Mouse (Mus musculus) CH12.LX (cell line): ENCODE measurements around the gene Senp7. TPM values are rescaled to one million over a fixed set of nuclear protein-coding genes. Genes with fewer than 3 reads are reported as not detected.

ENCODE experiments used
- DNase-seq: peaks from one replicate; pipeline ENCODE4 v3.0.0-alpha.2; 2013; ENCODE audit errors: extremely low read depth
- H3K27ac ChIP-seq: 2 replicates; pipeline ENCODE4 v1.5.1; 2012; ENCODE audit warnings: low read depth, mild to moderate bottlenecking, control low read depth, moderate library complexity; ENCODE audit not compliant: insufficient read depth
- H3K27me3 ChIP-seq: replicated peaks from 2 replicates; pipeline ENCODE3; 2012; ENCODE audit warnings: inconsistent platforms
- H3K36me3 ChIP-seq, 2 experiments: replicated peaks in 1 of 2; 2 replicates each; pipeline versions ENCODE3 to v1.6.1; 2012; ENCODE audit warnings: inconsistent platforms in 1 of 2, low read length in 1 of 2, mild to moderate bottlenecking in 1 of 2, mixed read lengths in 1 of 2, moderate library complexity in 1 of 2; ENCODE audit not compliant: control insufficient read depth in 1 of 2, insufficient read depth in 1 of 2
- H3K4me1 ChIP-seq, 2 experiments: 2 replicates each; pipeline ENCODE4 v1.6.1; 2012; ENCODE audit warnings: inconsistent platforms in 1 of 2, moderate library complexity in 1 of 2; ENCODE audit not compliant: insufficient read depth in 2 of 2, control insufficient read depth in 1 of 2
- H3K4me2 ChIP-seq: 2 replicates; pipeline ENCODE4 v1.6.1; 2012; ENCODE audit warnings: low read depth, mild to moderate bottlenecking, control low read depth; ENCODE audit not compliant: poor library complexity, insufficient read depth, severe bottlenecking
- H3K4me3 ChIP-seq, 3 experiments: fragments of 150-350 bp in 1 of 3; sonication (generic) in 1 of 3; replicated peaks in 1 of 3; 2 replicates each; pipeline versions ENCODE3 to v1.5.1; 2011 to 2012; ENCODE audit warnings: low read depth in 2 of 3, low read length in 2 of 3, mild to moderate bottlenecking in 2 of 3, moderate library complexity in 2 of 3, control low read depth in 1 of 3, improper control_type of control experiment in 1 of 3, inconsistent platforms in 1 of 3, mixed read lengths in 1 of 3; ENCODE audit not compliant: poor library complexity in 1 of 3
- H3K79me2 ChIP-seq: replicated peaks from 2 replicates; pipeline ENCODE4 v1.6.1; 2012; ENCODE audit warnings: mild to moderate bottlenecking, moderate library complexity; ENCODE audit not compliant: control insufficient read depth, poor library complexity, insufficient read depth, severe bottlenecking; ENCODE audit errors: extremely low read depth
- H3K9ac ChIP-seq: 2 replicates; pipeline ENCODE4 v1.6.1; 2012; ENCODE audit warnings: low read depth, mild to moderate bottlenecking, control low read depth, moderate library complexity; ENCODE audit not compliant: insufficient read depth
- H3K9me3 ChIP-seq: replicated peaks from 2 replicates; pipeline ENCODE3; 2012; ENCODE audit warnings: low read length, inconsistent platforms, mixed read lengths
- BHLHE40 ChIP-seq: IDR thresholded peaks from 2 replicates; pipeline ENCODE4 v1.6.1; 2011; ENCODE audit warnings: mild to moderate bottlenecking, low read depth, low read length, improper control_type of control experiment
- CHD1 ChIP-seq: IDR thresholded peaks from 2 replicates; pipeline ENCODE4 v1.6.1; 2012; ENCODE audit warnings: low read depth, low read length, improper control_type of control experiment, inconsistent platforms
- CHD2 ChIP-seq: IDR thresholded peaks from 2 replicates; pipeline ENCODE4 v1.6.1; 2011; ENCODE audit warnings: low read length, improper control_type of control experiment
- CTCF ChIP-seq, 2 experiments: IDR thresholded peaks in 1 of 2; conservative IDR thresholded peaks in 1 of 2; 2 replicates each; pipeline ENCODE4 v1.5.1; 2011 to 2012; ENCODE audit warnings: low read depth in 2 of 2, low read length in 2 of 2, improper control_type of control experiment in 1 of 2, inconsistent platforms in 1 of 2, mild to moderate bottlenecking in 1 of 2, moderate library complexity in 1 of 2
- E2F4 ChIP-seq: IDR thresholded peaks from 2 replicates; pipeline ENCODE4 v1.6.1; 2011; ENCODE audit warnings: low read depth, low read length, improper control_type of control experiment; ENCODE audit not compliant: insufficient replicate concordance
- ELF1 ChIP-seq: IDR thresholded peaks from 2 replicates; pipeline ENCODE4 v1.6.1; 2014; ENCODE audit warnings: low read depth, mild to moderate bottlenecking, inconsistent platforms, low read length, improper control_type of control experiment
- EP300 ChIP-seq: IDR thresholded peaks from 2 replicates; pipeline ENCODE4 v1.6.1; 2011; ENCODE audit warnings: low read length, improper control_type of control experiment
- ETS1 ChIP-seq: conservative IDR thresholded peaks from 2 replicates; pipeline ENCODE4 v1.6.1; 2012; ENCODE audit warnings: low read depth, mild to moderate bottlenecking, inconsistent platforms, low read length, improper control_type of control experiment, moderate library complexity
- GABPA ChIP-seq: IDR thresholded peaks from 2 replicates; pipeline ENCODE4 v1.6.1; 2012; ENCODE audit warnings: low read depth, low read length, improper control_type of control experiment, inconsistent platforms; ENCODE audit not compliant: insufficient replicate concordance
- HCFC1 ChIP-seq: IDR thresholded peaks from 2 replicates; pipeline ENCODE4 v1.6.1; 2012; ENCODE audit warnings: low read depth, mild to moderate bottlenecking, inconsistent platforms, low read length, improper control_type of control experiment
- IRF4 ChIP-seq: IDR thresholded peaks from 2 replicates; pipeline ENCODE4 v1.6.1; 2014; ENCODE audit warnings: low read depth, mild to moderate bottlenecking, inconsistent platforms, low read length, improper control_type of control experiment
- JUN ChIP-seq: IDR thresholded peaks from 2 replicates; pipeline ENCODE4 v1.6.1; 2011; ENCODE audit warnings: low read depth, mild to moderate bottlenecking, low read length, improper control_type of control experiment, moderate library complexity; ENCODE audit not compliant: insufficient read depth
- JUND ChIP-seq: conservative IDR thresholded peaks from 2 replicates; pipeline ENCODE4 v1.6.1; 2011; ENCODE audit warnings: low read depth, low read length, improper control_type of control experiment
- KAT2A ChIP-seq: IDR thresholded peaks from 2 replicates; pipeline ENCODE4 v1.6.1; 2012; ENCODE audit warnings: low read length, improper control_type of control experiment, inconsistent platforms; ENCODE audit not compliant: insufficient replicate concordance
- MAFK ChIP-seq: IDR thresholded peaks from 2 replicates; pipeline ENCODE4 v1.6.1; 2011; ENCODE audit warnings: low read length, improper control_type of control experiment; ENCODE audit not compliant: insufficient replicate concordance
- MAX ChIP-seq: IDR thresholded peaks from 2 replicates; pipeline ENCODE4 v1.6.1; 2011; ENCODE audit warnings: low read length, improper control_type of control experiment
- MAZ ChIP-seq: IDR thresholded peaks from 2 replicates; pipeline ENCODE4 v1.6.1; 2012; ENCODE audit warnings: low read depth, mild to moderate bottlenecking, inconsistent platforms, low read length, improper control_type of control experiment, moderate library complexity
- MEF2A ChIP-seq: IDR thresholded peaks from 2 replicates; pipeline ENCODE4 v1.6.1; 2014; ENCODE audit warnings: low read depth, mild to moderate bottlenecking, inconsistent platforms, low read length, improper control_type of control experiment, borderline replicate concordance
- MXI1 ChIP-seq: IDR thresholded peaks from 2 replicates; pipeline ENCODE4 v1.6.1; 2011; ENCODE audit warnings: mild to moderate bottlenecking, low read depth, low read length, improper control_type of control experiment
- MYC ChIP-seq: IDR thresholded peaks from 2 replicates; pipeline ENCODE4 v1.6.1; 2011; ENCODE audit warnings: low read depth, mild to moderate bottlenecking, improper control_type of control experiment, low read length
- NELFE ChIP-seq: IDR thresholded peaks from 2 replicates; pipeline ENCODE4 v1.6.1; 2011; ENCODE audit warnings: low read depth, low read length, improper control_type of control experiment
- NRF1 ChIP-seq: IDR thresholded peaks from 2 replicates; pipeline ENCODE4 v1.6.1; 2014; ENCODE audit warnings: low read depth, mild to moderate bottlenecking, inconsistent platforms, low read length, improper control_type of control experiment, moderate library complexity
- PAX5 ChIP-seq: IDR thresholded peaks from 2 replicates; pipeline ENCODE4 v1.6.1; 2012; ENCODE audit warnings: low read length, inconsistent platforms, mixed read lengths
- POLR2A ChIP-seq: IDR thresholded peaks from 2 replicates; pipeline ENCODE4 v1.6.1; 2011; ENCODE audit warnings: low read depth, mild to moderate bottlenecking, improper control_type of control experiment, low read length
- POLR2AphosphoS2 ChIP-seq: IDR thresholded peaks from 2 replicates; pipeline ENCODE4 v1.6.1; 2011; ENCODE audit warnings: low read depth, low read length, improper control_type of control experiment
- RAD21 ChIP-seq: IDR thresholded peaks from 2 replicates; pipeline ENCODE4 v1.6.1; 2011; ENCODE audit warnings: low read depth, mild to moderate bottlenecking, low read length, improper control_type of control experiment, moderate library complexity
- RCOR1 ChIP-seq: conservative IDR thresholded peaks from 2 replicates; pipeline ENCODE4 v1.6.1; 2012; ENCODE audit warnings: low read depth, mild to moderate bottlenecking, inconsistent platforms, low read length, improper control_type of control experiment
- SIN3A ChIP-seq: IDR thresholded peaks from 2 replicates; pipeline ENCODE4 v1.6.1; 2012; ENCODE audit warnings: low read length, improper control_type of control experiment, inconsistent platforms
- SMC3 ChIP-seq: IDR thresholded peaks from 2 replicates; pipeline ENCODE4 v1.6.1; 2011; ENCODE audit warnings: low read depth, low read length, improper control_type of control experiment
- TBP ChIP-seq: conservative IDR thresholded peaks from 2 replicates; pipeline ENCODE4 v1.6.1; 2011; ENCODE audit warnings: low read depth, low read length, improper control_type of control experiment
- TCF12 ChIP-seq: IDR thresholded peaks from 2 replicates; pipeline ENCODE4 v1.6.1; 2014; ENCODE audit warnings: low read depth, mild to moderate bottlenecking, inconsistent platforms, low read length, improper control_type of control experiment
- UBTF ChIP-seq: IDR thresholded peaks from 2 replicates; pipeline ENCODE4 v1.6.1; 2012; ENCODE audit warnings: low read depth, mild to moderate bottlenecking, inconsistent platforms, low read length, improper control_type of control experiment, moderate library complexity
- USF1 ChIP-seq: IDR thresholded peaks from 2 replicates; pipeline ENCODE4 v1.6.1; 2014; ENCODE audit warnings: low read depth, mild to moderate bottlenecking, inconsistent platforms, low read length, improper control_type of control experiment
- USF2 ChIP-seq: conservative IDR thresholded peaks from 2 replicates; pipeline ENCODE4 v1.6.1; 2011; ENCODE audit warnings: low read depth, low read length, improper control_type of control experiment
- ZC3H11A ChIP-seq: IDR thresholded peaks from 2 replicates; pipeline ENCODE4 v1.6.1; 2012; ENCODE audit warnings: low read depth, mild to moderate bottlenecking, inconsistent platforms, low read length, improper control_type of control experiment
- ZKSCAN1 ChIP-seq: IDR thresholded peaks from 2 replicates; pipeline ENCODE4 v1.6.1; 2012; ENCODE audit warnings: low read depth, inconsistent platforms, low read length, improper control_type of control experiment, borderline replicate concordance
- ZMIZ1 ChIP-seq: IDR thresholded peaks from 2 replicates; pipeline ENCODE4 v1.6.1; 2012; ENCODE audit warnings: low read depth, mild to moderate bottlenecking, inconsistent platforms, low read length, improper control_type of control experiment
- ZNF384 ChIP-seq: IDR thresholded peaks from 2 replicates; pipeline ENCODE4 v1.6.1; 2012; ENCODE audit warnings: low read depth, low read length, improper control_type of control experiment, inconsistent platforms
- dilution Hi-C: fragments of 300-500 bp; cut with MboI; formaldehyde crosslinking; loops from 2 replicates; pipeline ENCODE4 v1.14.3; 2020; ENCODE audit warnings: low sequenced_read_pairs; ENCODE audit not compliant: extremely low pct_unique_long_range_greater_than_20kb, extremely low pct_ligation_motif_present
- in situ Hi-C: fragments of 300-500 bp; cut with MboI; formaldehyde crosslinking; loops from 3 replicates; pipeline ENCODE4 v1.14.3; 2019; ENCODE audit warnings: low sequenced_read_pairs, low pct_ligation_motif_present, low pct_unique_long_range_greater_than_20kb, mixed read lengths
- polyA plus RNA-seq: library from polyadenylated mRNA; unstranded; fragments of >175 nt; gene quantifications from 2 replicates; pipeline ENCODE4 v1.2.1, GENCODE M21; 2012; ENCODE audit warnings: low read depth; ENCODE audit not compliant: insufficient read length
- total RNA-seq, 2 experiments: library from RNA; depleted of rRNA; stranded (reverse); fragments of 300-350 nt in 1 of 2; fragments of >200 nt in 1 of 2; gene quantifications; 2 replicates each; pipeline ENCODE4 v1.2.3; 2012 to 2014

The Senp7 gene
- total and polyA plus RNA-seq, 3 experiments: 12.3 to 26.4 (median 15.5) TPM

DNA sequence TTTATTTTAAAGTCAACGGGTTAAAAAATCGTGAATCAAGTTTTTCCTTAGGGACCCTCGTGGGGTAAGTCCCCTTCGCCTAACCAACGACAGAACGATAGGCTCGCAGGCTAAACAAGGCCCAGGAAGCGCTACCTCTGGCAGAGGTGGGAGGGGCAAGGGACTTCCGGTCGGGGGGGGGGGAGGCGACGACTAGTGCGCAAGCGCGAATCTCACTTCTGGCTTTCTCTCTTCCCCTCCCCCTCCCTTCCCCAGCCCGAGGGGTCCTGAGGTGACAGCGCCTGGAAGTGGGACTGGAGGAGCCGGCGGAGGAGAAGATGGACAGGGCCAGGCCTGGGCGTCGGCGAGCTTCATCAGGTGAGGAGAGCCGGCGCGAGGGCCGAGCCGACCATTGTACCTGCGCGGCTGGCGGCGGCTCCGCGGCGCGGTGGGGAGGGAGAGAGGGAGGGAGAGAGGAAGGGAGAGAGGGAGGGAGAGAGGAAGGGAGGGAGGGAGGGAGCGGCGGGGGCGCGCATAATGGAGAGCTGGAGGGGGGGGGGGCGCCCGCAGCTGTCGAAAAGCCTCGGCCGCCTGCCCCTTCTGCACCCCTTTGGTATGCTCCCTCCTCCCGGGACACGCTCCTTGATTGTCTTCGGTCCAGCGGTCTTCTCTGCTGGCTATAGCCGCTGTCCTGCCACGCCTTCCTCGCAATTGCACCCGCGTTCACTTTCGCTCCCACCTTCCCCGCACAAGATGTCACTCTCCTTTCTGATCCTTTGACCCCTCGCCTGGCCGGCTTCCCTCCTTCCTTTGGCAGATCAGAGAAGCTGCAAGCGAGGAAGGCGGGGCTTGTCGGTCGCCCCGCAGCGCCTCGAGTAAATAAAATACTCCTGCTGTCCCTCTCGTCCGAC lies 27.3 kb downstream of the Senp7 start:
- Histone ChIP-seq H3K4me3 (peak overlapping the region; percentile 87 to 98 (median 89)), H3K36me3 (peaks cover 0 to 16% of the 10 kb centered on the region in 2 experiments), H3K79me2 (peaks cover 4% of the 10 kb centered on the region), H3K27ac (peak overlapping the region; percentile 65), H3K9ac (peak overlapping the region; percentile 64), H3K27me3 (no peaks in the 10 kb centered on the region), H3K9me3 (no peaks in the 10 kb centered on the region), H3K4me2 (peak overlapping the region; percentile 79)
- dilution Hi-C loops: no loop called here
- TF ChIP-seq EP300 (no peak), SMC3 (no peak), ZKSCAN1 (no peak), UBTF (no peak), TCF12 (peak; percentile 78; the same call in 1 of the 2 replicates), E2F4 (no peak), HCFC1 (peak; percentile 83), MAZ (peak; percentile 99), BHLHE40 (no peak; the same call in 1 of the 2 replicates), NELFE (no peak; the same call in 1 of the 2 replicates), JUND (no peak), MAFK (peak; percentile 13; the same call in 1 of the 2 replicates), ZC3H11A (no peak), CHD2 (peak; percentile 90), RAD21 (no peak), MEF2A (peak; percentile 38; the same call in 1 of the 2 replicates), CTCF (conservative IDR thresholded peaks at IDR 0.05 in 1 of 2, IDR thresholded peaks at IDR 0.05 in 1 of 2; ENCODE audit: low read depth in 2 of 2, low read length in 2 of 2) (0 out of 4 replicates have a peak, but pooled peaks of 1 of the 2 experiments have one; percentile 9), USF1 (no peak), RCOR1 (no peak), JUN (no peak), MAX (no peak; the same call in 1 of the 2 replicates), MXI1 (peak; percentile 39; the same call in 1 of the 2 replicates), USF2 (no peak), SIN3A (peak; percentile 81), ELF1 (peak; percentile 93), PAX5 (no peak), IRF4 (peak; percentile 62; the same call in 1 of the 2 replicates), MYC (no peak), NRF1 (peak; percentile 81), KAT2A (no peak), ZMIZ1 (no peak), POLR2A (peak; percentile 70), POLR2AphosphoS2 (peak; percentile 48; the same call in 1 of the 2 replicates), TBP (peak; percentile 63; the same call in 1 of the 2 replicates), ZNF384 (no peak), GABPA (no peak), ETS1 (no peak; the same call in 1 of the 2 replicates), CHD1 (no peak)
- TF ChIP-seq, all 38 proteins: peak for 15
- peak; percentile 94 for DNase-seq
- peaks cover 3 to 24% of the 10 kb centered on the region in 2 experiments; a peak in 3 of 4 replicates for H3K4me1 ChIP-seq
- in situ Hi-C loops: no loop called here
